Mouse (Mus musculus): ENCODE data around the gene Anapc15-ps. TPM values are rescaled to one million over a fixed set of nuclear protein-coding genes. Genes with fewer than 3 reads are reported as not detected.

Anapc15-ps gene
- total RNA-seq (2023), result not detected

DNA sequence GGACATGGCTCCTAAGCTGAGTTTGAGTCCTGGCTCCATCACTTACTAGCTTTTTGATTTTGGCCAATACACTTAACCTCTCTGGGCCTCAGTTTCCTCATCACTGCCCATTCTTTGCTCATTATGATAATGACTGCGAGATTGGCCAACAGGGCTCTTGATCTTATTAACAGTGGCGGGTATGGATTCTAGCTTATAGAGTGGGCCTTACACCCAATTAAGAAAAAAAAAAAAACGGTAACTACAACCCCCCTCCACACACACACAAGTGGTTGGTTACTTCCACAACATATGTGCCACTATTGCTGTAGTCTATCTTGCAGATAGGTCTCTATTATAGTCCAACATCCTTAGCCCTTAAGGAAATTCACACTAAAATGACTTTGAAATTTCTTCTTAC is at the start of gene Anapc15-ps:
Anapc15-ps (minus strand) TSS at position 101 of the 400 bp plus-strand sequence.

Other genes with a start within 250 kb of the Anapc15-ps start
- 42.0 TPM for gene Mrpl42, start 171.5 kb downstream of the Anapc15-ps start, total RNA-seq (2023)
- 118 TPM for gene Ube2n, start 158.3 kb downstream of the Anapc15-ps start, total RNA-seq (2023)
- gene Nudt4, start 109.3 kb downstream of the Anapc15-ps start, total RNA-seq (2023), result 26.4 TPM
- gene Gm33543, start 169.5 kb upstream of the Anapc15-ps start, total RNA-seq (2023), result not detected